Mouse (Mus musculus): Measurements from ENCODE around the gene Zfp72. TPM values are rescaled to one million over a fixed set of nuclear protein-coding genes. Genes with fewer than 3 reads are reported as not detected.
A peak's percentile ranks its signal among the peaks of the same experiment; 100 is the strongest.

Gene Zfp72
- 6.6 and 7.1 TPM in 2 replicates for polyA plus RNA-seq (2015; fragmentation: Nextera tagmentation; extraction: Ambion mirVana)

DNA sequence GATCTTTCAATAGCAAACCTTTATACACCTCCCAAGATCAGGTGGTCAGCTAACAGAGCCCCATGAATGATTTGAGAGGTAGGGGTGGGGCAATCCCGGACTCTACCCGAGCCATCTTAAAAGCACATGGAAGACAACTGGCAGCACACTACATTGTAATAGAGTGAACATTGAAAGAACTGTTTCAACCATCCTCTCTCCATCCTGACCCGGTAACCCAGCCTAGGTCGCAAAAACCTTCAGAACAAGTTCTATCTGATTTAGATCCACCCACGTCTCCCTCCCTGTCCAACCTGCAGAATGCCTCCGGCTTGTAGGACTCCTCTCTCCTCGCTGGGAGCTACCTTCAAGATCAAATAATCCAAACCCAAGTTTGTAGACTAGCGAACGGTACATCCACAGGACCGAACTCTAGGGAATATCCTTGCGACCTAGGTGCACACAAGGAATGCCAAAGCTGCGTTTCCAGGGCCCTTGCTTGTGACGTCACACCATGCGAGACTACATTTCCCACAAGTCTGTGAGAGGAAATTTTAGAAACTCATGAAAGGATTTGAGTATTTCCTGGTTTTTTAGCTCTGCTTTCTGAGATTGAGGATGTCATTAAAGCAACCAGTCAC, at the start of gene Zfp72:
Gene Zfp72, minus strand, starts transcription at position 466 of the 620 bp plus-strand sequence.
- WGBS: 1% methylated on average over 14 of the region's 14 CpGs
- H3K4me2 ChIP-seq (ENCODE audit: low read length): peak within 1 kb of the TSS; percentile 59
- DNase-seq (ENCODE audit: low spot score): peak; percentile 90
- H3K27me3 ChIP-seq (ENCODE audit: insufficient read depth, low read length): no peaks in the 10 kb centered on the region
- no peaks in the 10 kb centered on the region for H3K36me3 ChIP-seq (ENCODE audit: insufficient read depth, low read length)
- peak within 1 kb of the TSS; percentile 44; the same call in 1 of the 2 replicates for H3K27ac ChIP-seq
- ATAC-seq (replicated peaks; ENCODE audit: low FRiP score, low read depth): peak; percentile 90
- H3K9ac ChIP-seq (ENCODE audit: low read depth, low read length): peak within 1 kb of the TSS; percentile 62
- H3K9me3 ChIP-seq (replicated peaks; ENCODE audit: low read length): no peaks in the 10 kb centered on the region
- TF ChIP-seq CTCF (IDR thresholded peaks at IDR 0.05; ENCODE audit: low read depth): no peak
- H3K4me3 ChIP-seq (replicated peaks; ENCODE audit: low read depth, low read length): peak within 1 kb of the TSS; percentile 71
- no peaks in the 10 kb centered on the region for H3K4me1 ChIP-seq (replicated peaks; ENCODE audit: insufficient read depth, low read length)

DNA sequence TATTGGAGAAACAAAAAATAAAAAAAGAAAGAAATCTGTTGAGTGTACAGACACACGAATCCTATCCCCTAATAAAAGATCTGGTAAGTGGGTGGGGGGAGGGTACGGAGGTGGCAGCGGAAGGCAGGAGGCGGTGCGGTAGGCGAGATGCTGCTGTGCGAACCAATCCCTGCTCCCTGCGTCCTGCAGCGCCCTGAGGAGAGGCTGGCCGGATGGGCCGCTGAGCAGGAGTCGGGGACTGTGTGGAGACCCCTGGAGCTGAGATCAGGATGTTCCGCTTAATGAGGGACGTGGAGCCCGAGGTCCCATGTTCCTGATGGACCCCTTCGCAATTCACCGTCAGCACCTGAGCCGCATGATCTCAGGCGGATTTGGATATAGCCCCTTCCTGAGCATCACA, 49.3 kb upstream of the Zfp72 start:
- no peaks in the 10 kb centered on the region for H3K36me3 ChIP-seq (ENCODE audit: insufficient read depth, low read length)
- no peak for TF ChIP-seq CTCF (IDR thresholded peaks at IDR 0.05; ENCODE audit: low read depth)
- 25% methylated on average over 19 of the region's 19 CpGs for WGBS
- DNase-seq (ENCODE audit: low spot score) (no peak), ATAC-seq (replicated peaks; ENCODE audit: low FRiP score, low read depth) (no peak)
- H3K27ac ChIP-seq: no peak overlapping the region
- no peaks in the 10 kb centered on the region for H3K27me3 ChIP-seq (ENCODE audit: insufficient read depth, low read length)
- no peak overlapping the region for H3K4me2 ChIP-seq (ENCODE audit: low read length)
- H3K9me3 ChIP-seq (replicated peaks; ENCODE audit: low read length): peaks cover 7% of the 10 kb centered on the region
- H3K9ac ChIP-seq (ENCODE audit: low read depth, low read length): no peak overlapping the region
- no peak overlapping the region for H3K4me3 ChIP-seq (replicated peaks; ENCODE audit: low read depth, low read length)
- H3K4me1 ChIP-seq (replicated peaks; ENCODE audit: insufficient read depth, low read length): no peaks in the 10 kb centered on the region

DNA sequence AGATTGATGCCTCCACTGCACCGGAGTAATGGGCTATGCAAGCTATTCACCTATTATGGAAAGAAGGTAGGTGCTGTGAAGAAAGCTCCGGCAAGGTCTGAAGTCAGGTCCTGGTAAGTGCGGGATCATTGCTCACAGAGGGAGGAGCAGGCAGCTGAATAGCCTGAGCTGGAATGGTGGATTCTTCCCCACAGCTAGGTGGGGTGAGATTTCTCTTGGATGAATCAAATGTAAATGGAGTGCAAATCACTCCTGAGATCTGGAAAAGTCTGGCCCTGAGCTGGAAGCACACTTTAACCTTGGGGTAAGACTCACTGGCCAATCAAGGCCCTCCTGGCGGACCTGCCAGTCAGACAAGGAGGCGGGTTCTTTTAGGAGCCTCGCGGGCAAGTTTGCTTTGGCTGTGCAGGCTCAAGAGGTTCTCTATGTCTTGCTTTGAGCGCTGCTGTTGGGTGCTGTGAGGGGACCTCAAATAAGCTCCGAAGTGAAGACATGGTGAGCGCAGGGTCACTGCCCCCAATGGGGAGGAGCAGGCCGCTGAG, 8.7 kb upstream of the Zfp72 start, which contains the start of gene Ftl1-ps1:
Gene Ftl1-ps1, plus strand, starts transcription at position 397 of the 542 bp plus-strand sequence.
- Histone ChIP-seq H3K4me2 (ENCODE audit: low read length) (peak within 1 kb of the TSS; percentile 41), H3K36me3 (ENCODE audit: insufficient read depth, low read length) (no peaks in the 10 kb centered on the region), H3K9me3 (replicated peaks; ENCODE audit: low read length) (no peaks in the 10 kb centered on the region), H3K4me3 (replicated peaks; ENCODE audit: low read depth, low read length) (no peak within 1 kb of the TSS), H3K27ac (no peak within 1 kb of the TSS), H3K4me1 (replicated peaks; ENCODE audit: insufficient read depth, low read length) (no peaks in the 10 kb centered on the region), H3K27me3 (ENCODE audit: insufficient read depth, low read length) (no peaks in the 10 kb centered on the region), H3K9ac (ENCODE audit: low read depth, low read length) (no peak within 1 kb of the TSS)
- 12% methylated on average over 11 of the region's 11 CpGs for WGBS
- DNase-seq (ENCODE audit: low spot score) (peak; percentile 10), ATAC-seq (replicated peaks; ENCODE audit: low FRiP score, low read depth) (peak; percentile 77)
- no peak for TF ChIP-seq CTCF (IDR thresholded peaks at IDR 0.05; ENCODE audit: low read depth)

DNA sequence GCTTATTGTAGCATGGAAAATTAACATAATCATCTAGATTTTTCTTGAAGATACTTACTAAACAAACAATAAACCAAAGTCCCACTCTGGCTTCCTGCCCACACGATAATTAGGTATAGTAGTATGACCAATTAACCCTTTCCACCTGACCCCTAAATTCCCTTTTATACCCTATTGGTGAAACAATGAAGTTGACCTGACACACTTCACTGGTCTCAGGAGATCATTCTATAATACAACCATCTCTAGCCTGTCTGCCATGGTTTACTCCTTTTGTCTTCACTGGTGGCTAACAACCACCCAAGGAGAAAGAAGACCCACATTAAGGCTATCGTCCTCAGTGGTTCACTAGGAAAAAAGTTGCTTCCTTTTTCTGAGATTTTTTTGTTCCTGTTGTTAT, 520 bp upstream of the Zfp72 start:
- Histone ChIP-seq H3K36me3 (ENCODE audit: insufficient read depth, low read length) (no peaks in the 10 kb centered on the region), H3K9ac (ENCODE audit: low read depth, low read length) (no peak overlapping the region), H3K4me3 (replicated peaks; ENCODE audit: low read depth, low read length) (no peak overlapping the region), H3K4me1 (replicated peaks; ENCODE audit: insufficient read depth, low read length) (no peaks in the 10 kb centered on the region), H3K4me2 (ENCODE audit: low read length) (no peak overlapping the region), H3K27ac (no peak overlapping the region), H3K9me3 (replicated peaks; ENCODE audit: low read length) (no peaks in the 10 kb centered on the region), H3K27me3 (ENCODE audit: insufficient read depth, low read length) (no peaks in the 10 kb centered on the region)
- DNase-seq (ENCODE audit: low spot score): no peak
- WGBS: 73% methylated on average over 2 of the region's 2 CpGs
- no peak for ATAC-seq (replicated peaks; ENCODE audit: low FRiP score, low read depth)
- no peak for TF ChIP-seq CTCF (IDR thresholded peaks at IDR 0.05; ENCODE audit: low read depth)

DNA sequence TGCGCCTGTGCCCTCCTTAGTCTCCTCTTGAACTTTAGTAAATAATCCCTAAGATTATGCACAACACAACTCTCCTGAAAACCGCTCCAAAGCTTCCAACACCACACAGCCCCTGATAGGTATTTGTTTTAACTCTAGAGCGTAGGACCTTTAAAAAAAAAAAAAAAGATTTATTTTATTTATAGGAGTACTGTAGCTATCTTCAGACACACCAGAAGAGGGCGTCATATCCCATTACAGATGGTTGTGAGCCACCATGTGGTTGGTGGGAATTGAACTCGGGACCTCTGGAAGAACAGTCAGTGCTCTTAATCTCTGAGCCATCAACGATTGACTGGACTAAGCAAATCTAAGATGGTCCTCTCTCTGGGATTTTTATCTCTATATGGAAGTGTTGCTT, 906 bp downstream of the Zfp72 start:
- TF ChIP-seq CTCF (IDR thresholded peaks at IDR 0.05; ENCODE audit: low read depth): peak; percentile 45
- Histone ChIP-seq H3K27ac (no peak overlapping the region), H3K27me3 (ENCODE audit: insufficient read depth, low read length) (no peaks in the 10 kb centered on the region), H3K9ac (ENCODE audit: low read depth, low read length) (no peak overlapping the region), H3K4me2 (ENCODE audit: low read length) (peak overlapping the region; percentile 59), H3K36me3 (ENCODE audit: insufficient read depth, low read length) (no peaks in the 10 kb centered on the region), H3K4me1 (replicated peaks; ENCODE audit: insufficient read depth, low read length) (no peaks in the 10 kb centered on the region), H3K9me3 (replicated peaks; ENCODE audit: low read length) (no peaks in the 10 kb centered on the region), H3K4me3 (replicated peaks; ENCODE audit: low read depth, low read length) (peak overlapping the region; percentile 71)
- 66% methylated on average over 6 of the region's 6 CpGs for WGBS
- ATAC-seq (replicated peaks; ENCODE audit: low FRiP score, low read depth) (no peak), DNase-seq (ENCODE audit: low spot score) (no peak)

DNA sequence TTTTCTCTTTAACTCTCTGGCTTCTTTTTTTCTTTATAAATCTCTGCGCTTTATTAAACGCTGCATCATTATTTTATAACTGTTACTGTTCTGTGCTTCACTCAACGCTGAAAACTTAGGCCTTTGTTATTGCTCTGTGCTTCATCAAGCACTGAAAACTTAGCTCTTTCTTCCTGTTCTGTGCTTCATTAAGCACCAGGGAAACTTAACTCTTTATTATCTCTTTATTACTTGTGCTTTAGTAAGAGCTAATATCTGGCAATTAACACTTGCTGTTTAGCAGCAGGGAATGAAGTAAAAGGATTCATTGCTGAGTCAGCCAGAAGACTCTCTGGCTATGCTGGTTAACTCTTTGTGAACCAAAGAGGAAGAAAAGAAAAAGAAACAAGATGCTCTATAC, 8.3 kb downstream of the Zfp72 start:
- Histone ChIP-seq H3K4me1 (replicated peaks; ENCODE audit: insufficient read depth, low read length) (0 out of 2 replicates have a peak, but pooled peaks cover 7% of the 10 kb centered on the region), H3K27me3 (ENCODE audit: insufficient read depth, low read length) (no peaks in the 10 kb centered on the region), H3K27ac (peak overlapping the region; percentile 70), H3K4me3 (replicated peaks; ENCODE audit: low read depth, low read length) (no peak overlapping the region), H3K9ac (ENCODE audit: low read depth, low read length) (0 out of 2 replicates have a peak overlapping the region, but pooled peaks have one; percentile 8), H3K4me2 (ENCODE audit: low read length) (no peak overlapping the region; the same call in 1 of the 2 replicates), H3K9me3 (replicated peaks; ENCODE audit: low read length) (no peaks in the 10 kb centered on the region), H3K36me3 (ENCODE audit: insufficient read depth, low read length) (no peaks in the 10 kb centered on the region)
- DNase-seq (ENCODE audit: low spot score) (peak; percentile 74), ATAC-seq (replicated peaks; ENCODE audit: low FRiP score, low read depth) (no peak)
- no peak for TF ChIP-seq CTCF (IDR thresholded peaks at IDR 0.05; ENCODE audit: low read depth)
- WGBS: 11% methylated on average over 3 of the region's 3 CpGs
